Comparison of ENCODE assay signal across 8 mouse cellular contexts in genomic region chr3:89202253-89203141, GRCm38 (mm10). TPM values are rescaled to one million over a fixed set of nuclear protein-coding genes. Genes with fewer than 3 reads are reported as not detected.
A peak's percentile ranks its signal among the peaks of the same experiment; 100 is the strongest.
DNase-seq lines count a peak whose midpoint lies in the region; ATAC-seq and TF ChIP-seq lines count a peak whose summit lies in the region.

Gba (plus strand) TSS chr3:89202928.

- peak within 1 kb of the TSS; percentile 44 for H3K4me3 ChIP-seq in cortical plate, adult 2 months (ENCODE audit: insufficient read depth, low read length)

- no peak within 1 kb of the TSS for H3K27ac ChIP-seq in cortical plate, adult 2 months (ENCODE audit: insufficient read depth, low read length)

- H3K4me1 ChIP-seq in cortical plate, adult 2 months (ENCODE audit: control insufficient read depth, insufficient read depth, low read length) = no peaks in the 10 kb centered on the region

- TF ChIP-seq CTCF in cortical plate, adult 2 months (IDR thresholded peaks at IDR 0.05; ENCODE audit: extremely low read depth, insufficient read depth, low read length) = no peak

- TF ChIP-seq POLR2A in cortical plate, adult 2 months (IDR thresholded peaks at IDR 0.05; ENCODE audit: extremely low read depth, insufficient read depth, low read length) = peak; percentile 64

- DNase-seq in adipocyte (ENCODE audit: low spot score) = peak; percentile 96
- peak; percentile 79 for DNase-seq in gastrocnemius, postnatal 10 days
- peak; percentile 98 for DNase-seq in induced T-regulatory cell, adult 2 months (ENCODE audit: low read depth)
- peak; percentile 67 to 91 for DNase-seq in left cerebral cortex, adult 9 months (ENCODE audit: low spot score in 2 of 2)
- DNase-seq in right cerebral cortex, postnatal 14 days = peak; percentile 79
- peak; percentile 86 for DNase-seq in yolk sac, embryonic 10.5 days (ENCODE audit: low spot score)

- ATAC-seq in megakaryocyte progenitor cell, adult 5-6 weeks (replicated peaks; ENCODE audit: poor library complexity) = peak; percentile 93

RNA-seq across cellular contexts. Expression of gene Gba, which starts in this region (rescaled TPM):
- polyA plus RNA-seq in cortical plate, adult 2 months (2012; rRNA removed) = 85.1 and 86.1 TPM in 2 replicates
- total RNA-seq in gastrocnemius, postnatal 10 days (2021) = 10 to 100 TPM; 20.6 to 24.5 TPM
- total RNA-seq in megakaryocyte progenitor cell, adult 5-6 weeks (2015) = 52.8 and 60.0 TPM in 2 replicates
- 51.4 and 55.8 TPM in 2 replicates for total RNA-seq in megakaryocyte progenitor cell, adult 5-6 weeks (2017)
